24 mouse cellular contexts compared by ENCODE assay signal in the genomic region with DNA sequence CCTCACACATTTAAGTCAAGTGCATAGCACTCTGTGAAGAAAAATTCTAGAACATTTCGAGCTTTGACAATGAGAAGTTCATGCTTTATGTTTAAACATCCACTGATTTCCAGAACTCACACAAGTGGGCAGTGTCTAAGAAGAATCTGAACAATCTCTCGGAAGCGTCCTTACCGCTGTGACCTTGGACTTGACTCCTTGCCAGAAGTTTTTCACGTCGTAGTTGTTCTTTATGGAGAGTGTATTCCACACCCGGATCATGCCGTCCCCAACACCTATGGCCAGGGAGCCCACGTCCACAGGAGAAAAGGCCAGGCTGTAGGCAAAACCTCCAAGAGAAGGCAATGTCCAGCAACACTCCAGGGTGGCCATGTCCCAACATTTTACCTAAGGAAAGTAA. TPM values are rescaled to one million over a fixed set of nuclear protein-coding genes. Genes with fewer than 3 reads are reported as not detected.
A peak's percentile ranks its signal among the peaks of the same experiment; 100 is the strongest.
DNase-seq lines count a peak whose midpoint lies in the region; ATAC-seq lines count a peak whose summit lies in the region.
"Had no signal": no experiment of that assay in that cellular context is flagged by ENCODE, and none has a peak within 500 bp of the region (broad histone marks: within the 10 kb centered on the region; RNA-seq: fewer than 3 reads in every experiment).

No protein-coding gene starts in this region.

- H3K27ac ChIP-seq in heart, embryonic 14.5 days (replicated peaks in 1 of 2; ENCODE audit: control insufficient read depth in 1 of 2, insufficient read depth in 1 of 2, low read depth in 2 of 2, low read length in 2 of 2): peak overlapping the region in 1 of 2 experiments; percentile 17; a peak in 1 of 4 replicates
- no peak overlapping the region for H3K27ac ChIP-seq in midbrain, embryonic 11.5 days (ENCODE audit: low read depth, low read length)
- H3K27ac ChIP-seq in midbrain, embryonic 10.5 days (replicated peaks): no peak overlapping the region
- H3K27ac ChIP-seq: embryonic facial prominence, embryonic 10.5 days; embryonic facial prominence, embryonic 12.5 days; forebrain, embryonic 13.5 days; forebrain, embryonic 15.5 days had no signal

- peaks cover 83% of the 10 kb centered on the region for H3K36me3 ChIP-seq in heart, embryonic 14.5 days (ENCODE audit: control insufficient read depth, insufficient read depth, low read length)
- H3K36me3 ChIP-seq in midbrain, embryonic 11.5 days (ENCODE audit: control insufficient read depth, insufficient read depth, low read length): peaks cover 12% of the 10 kb centered on the region
- peaks cover 98% of the 10 kb centered on the region for H3K36me3 ChIP-seq in midbrain, embryonic 10.5 days

- H3K27me3 ChIP-seq in heart, embryonic 14.5 days (ENCODE audit: control insufficient read depth, insufficient read depth, low read length): no peaks in the 10 kb centered on the region
- H3K27me3 ChIP-seq in midbrain, embryonic 11.5 days (ENCODE audit: control insufficient read depth, insufficient read depth, low read length): no peaks in the 10 kb centered on the region
- no peaks in the 10 kb centered on the region for H3K27me3 ChIP-seq in midbrain, embryonic 10.5 days (ENCODE audit: low read depth, poor library complexity, severe bottlenecking)
- H3K27me3 ChIP-seq: CH12.LX; embryonic facial prominence, embryonic 12.5 days; forebrain, embryonic 13.5 days; forebrain, embryonic 15.5 days; Patski had no signal

- H3K4me3 ChIP-seq in heart, embryonic 14.5 days (ENCODE audit: control insufficient read depth in 1 of 2, insufficient read depth in 1 of 2, low read depth in 1 of 2, low read length in 2 of 2): no peak overlapping the region
- H3K4me3 ChIP-seq in midbrain, embryonic 11.5 days (ENCODE audit: low read depth, low read length): no peak overlapping the region
- no peak overlapping the region for H3K4me3 ChIP-seq in midbrain, embryonic 10.5 days
- H3K4me3 ChIP-seq: embryonic facial prominence, embryonic 10.5 days; embryonic facial prominence, embryonic 12.5 days; forebrain, embryonic 13.5 days; forebrain, embryonic 15.5 days had no signal

- no peaks in the 10 kb centered on the region for H3K9me3 ChIP-seq in heart, embryonic 14.5 days (ENCODE audit: control insufficient read depth, low read length)
- no peaks in the 10 kb centered on the region for H3K9me3 ChIP-seq in midbrain, embryonic 11.5 days (ENCODE audit: control insufficient read depth, low read length)
- H3K9me3 ChIP-seq in midbrain, embryonic 10.5 days (replicated peaks): no peaks in the 10 kb centered on the region
- H3K9me3 ChIP-seq: embryonic facial prominence, embryonic 10.5 days; embryonic facial prominence, embryonic 12.5 days; forebrain, embryonic 13.5 days; forebrain, embryonic 15.5 days; G1E had no signal

- 0 out of 2 replicates have a peak overlapping the region, but pooled peaks have one; percentile 21 for H3K9ac ChIP-seq in heart, embryonic 14.5 days (ENCODE audit: low read length)
- no peak overlapping the region for H3K9ac ChIP-seq in midbrain, embryonic 11.5 days (ENCODE audit: low read length)
- H3K9ac ChIP-seq: embryonic facial prominence, embryonic 12.5 days; forebrain, embryonic 13.5 days; forebrain, embryonic 15.5 days; forebrain, postnatal 0 days had no signal

- H3K4me2 ChIP-seq in heart, embryonic 14.5 days (ENCODE audit: low read length): no peak overlapping the region
- no peak overlapping the region for H3K4me2 ChIP-seq in midbrain, embryonic 11.5 days
- H3K4me2 ChIP-seq: embryonic facial prominence, embryonic 12.5 days; forebrain, embryonic 13.5 days; forebrain, embryonic 15.5 days had no signal

- peaks cover 2 to 5% of the 10 kb centered on the region in 2 experiments; a peak in 3 of 4 replicates for H3K4me1 ChIP-seq in heart, embryonic 14.5 days (ENCODE audit: control insufficient read depth in 2 of 2, insufficient read depth in 2 of 2, low read length in 2 of 2)
- no peaks in the 10 kb centered on the region for H3K4me1 ChIP-seq in midbrain, embryonic 11.5 days (ENCODE audit: control insufficient read depth, insufficient read depth, low read length)
- no peaks in the 10 kb centered on the region for H3K4me1 ChIP-seq in midbrain, embryonic 10.5 days
- H3K4me1 ChIP-seq: embryonic facial prominence, embryonic 10.5 days; embryonic facial prominence, embryonic 12.5 days; forebrain, embryonic 13.5 days; forebrain, embryonic 15.5 days had no signal

- peak; percentile 22 for DNase-seq in adrenal gland, adult 2 months
- DNase-seq in adrenal gland, postnatal 4 days (ENCODE audit: low spot score in 2 of 2): no peak
- DNase-seq in heart, adult 18-20 months: no peak
- peak; percentile 49 for DNase-seq in midbrain, embryonic 11.5 days (ENCODE audit: low spot score, missing footprints)
- DNase-seq in midbrain, embryonic 10.5 days (ENCODE audit: low spot score): no peak
- DNase-seq: adrenal gland, postnatal 10 days; adrenal gland, postnatal 25 days; B cell, adult 2 months; cerebellum, adult 11-12 months; cerebellum, adult 2 months; cerebellum, adult 9-10 months; cerebellum, postnatal 10 days; cerebellum, postnatal 25 days; forebrain, postnatal 0 days had no signal

- WGBS in heart, embryonic 14.5 days: 51% methylated on average over 9 of the region's 9 CpGs
- WGBS in midbrain, embryonic 11.5 days: 91% methylated on average over 9 of the region's 9 CpGs
- 95% methylated on average over 9 of the region's 9 CpGs for WGBS in midbrain, embryonic 10.5 days

- ATAC-seq in heart, embryonic 14.5 days (ENCODE audit: insufficient number of reproducible peaks, insufficient read depth, low FRiP score, low read depth): no peak
- ATAC-seq in midbrain, embryonic 11.5 days (ENCODE audit: low FRiP score): no peak
- ATAC-seq: activated CD4-positive, CD25-positive, alpha-beta regulatory T cell, adult 4 months; CD4-positive, CD25-positive, alpha-beta regulatory T cell, adult 4 months; forebrain, embryonic 13.5 days; forebrain, embryonic 15.5 days; forebrain, postnatal 0 days; Patski had no signal

RNA-seq across cellular contexts. Expression of gene Gemin5, which starts 12.9 kb away (rescaled TPM):
- 10 to 100 TPM; 21.2 to 21.4 TPM for total RNA-seq in adrenal gland, adult 2 months (2021)
- 8.4 and 9.1 TPM in 2 replicates for polyA plus RNA-seq in adrenal gland, adult 2 months (2012; rRNA removed)
- total RNA-seq in adrenal gland, postnatal 4 days (2021): 10 to 100 TPM; 19.9 to 26.3 TPM
- polyA plus RNA-seq in heart, embryonic 14.5 days (2014; fragmentation: Nextera tagmentation; extraction: Ambion mirVana): 13.3 and 14.1 TPM in 2 replicates
- 10 to 100 TPM in 1 of 2 experiments, 1 to 10 TPM in 1; 8.7 to 10.0 TPM for total RNA-seq in heart, adult 18-20 months (2021)
- polyA plus RNA-seq in midbrain, embryonic 11.5 days (2014; fragmentation: Nextera tagmentation; extraction: Ambion mirVana): 20.3 and 22.6 TPM in 2 replicates
- 27.1 and 31.4 TPM in 2 replicates for polyA plus RNA-seq in midbrain, embryonic 10.5 days (2016; fragmentation: Nextera tagmentation; extraction: Ambion mirVana)

RNA-seq across cellular contexts. Expression of gene Mrpl22, which starts 16.0 kb away (rescaled TPM):
- 10 to 100 TPM; 83.9 to 89.2 TPM for total RNA-seq in adrenal gland, adult 2 months (2021)
- polyA plus RNA-seq in adrenal gland, adult 2 months (2012; rRNA removed): 25.2 and 33.4 TPM in 2 replicates
- 10 to 100 TPM; 68.2 to 74.2 TPM for total RNA-seq in adrenal gland, postnatal 4 days (2021)
- polyA plus RNA-seq in heart, embryonic 14.5 days (2014; fragmentation: Nextera tagmentation; extraction: Ambion mirVana): 107 and 116 TPM in 2 replicates
- 10 to 100 TPM; 51.2 to 53.4 TPM for total RNA-seq in heart, adult 18-20 months (2021)
- polyA plus RNA-seq in midbrain, embryonic 11.5 days (2014; fragmentation: Nextera tagmentation; extraction: Ambion mirVana): 124 and 130 TPM in 2 replicates
- polyA plus RNA-seq in midbrain, embryonic 10.5 days (2016; fragmentation: Nextera tagmentation; extraction: Ambion mirVana): 141 and 142 TPM in 2 replicates

RNA-seq across cellular contexts. Expression of gene Igtp, which starts 43.9 kb away (rescaled TPM):
- 10 to 100 TPM; 18.2 to 22.0 TPM for total RNA-seq in adrenal gland, adult 2 months (2021)
- 8.6 and 10.2 TPM in 2 replicates for polyA plus RNA-seq in adrenal gland, adult 2 months (2012; rRNA removed)
- total RNA-seq in adrenal gland, postnatal 4 days (2021): 10 to 100 TPM in 1 of 2 experiments, 1 to 10 TPM in 1; 9.8 to 15.3 TPM
- 6.2 and 7.9 TPM in 2 replicates for polyA plus RNA-seq in heart, embryonic 14.5 days (2014; fragmentation: Nextera tagmentation; extraction: Ambion mirVana)
- 10 to 100 TPM in 1 of 2 experiments, 1 to 10 TPM in 1; 9.2 to 33.3 TPM for total RNA-seq in heart, adult 18-20 months (2021)
- polyA plus RNA-seq in midbrain, embryonic 11.5 days (2014; fragmentation: Nextera tagmentation; extraction: Ambion mirVana): 2.0 and 2.2 TPM in 2 replicates
- 1.0 and 2.0 TPM in 2 replicates for polyA plus RNA-seq in midbrain, embryonic 10.5 days (2016; fragmentation: Nextera tagmentation; extraction: Ambion mirVana)

RNA-seq across cellular contexts. Expression of gene Irgm2, which starts 44.0 kb away (rescaled TPM):
- total RNA-seq in adrenal gland, adult 2 months (2021): 10 to 100 TPM; 11.3 to 14.5 TPM
- polyA plus RNA-seq in adrenal gland, adult 2 months (2012; rRNA removed): 8.5 and 12.6 TPM in 2 replicates
- total RNA-seq in adrenal gland, postnatal 4 days (2021): 10 to 100 TPM; 10.7 to 14.4 TPM
- 4.3 and 5.6 TPM in 2 replicates for polyA plus RNA-seq in heart, embryonic 14.5 days (2014; fragmentation: Nextera tagmentation; extraction: Ambion mirVana)
- 10 to 100 TPM; 10.0 to 30.3 TPM for total RNA-seq in heart, adult 18-20 months (2021)
- 0.51 and 0.81 TPM in 2 replicates for polyA plus RNA-seq in midbrain, embryonic 11.5 days (2014; fragmentation: Nextera tagmentation; extraction: Ambion mirVana)
- polyA plus RNA-seq in midbrain, embryonic 10.5 days (2016; fragmentation: Nextera tagmentation; extraction: Ambion mirVana): 0.56 and 0.57 TPM in 2 replicates

RNA-seq across cellular contexts. Expression of gene Cnot8, which starts 51.5 kb away (rescaled TPM):
- 10 to 100 TPM; 46.7 to 49.6 TPM for total RNA-seq in adrenal gland, adult 2 months (2021)
- polyA plus RNA-seq in adrenal gland, adult 2 months (2012; rRNA removed): 25.3 and 29.8 TPM in 2 replicates
- total RNA-seq in adrenal gland, postnatal 4 days (2021): 10 to 100 TPM; 56.0 to 57.3 TPM
- 76.4 and 77.7 TPM in 2 replicates for polyA plus RNA-seq in heart, embryonic 14.5 days (2014; fragmentation: Nextera tagmentation; extraction: Ambion mirVana)
- 10 to 100 TPM; 36.3 to 37.4 TPM for total RNA-seq in heart, adult 18-20 months (2021)
- 110 and 113 TPM in 2 replicates for polyA plus RNA-seq in midbrain, embryonic 11.5 days (2014; fragmentation: Nextera tagmentation; extraction: Ambion mirVana)
- 103 and 112 TPM in 2 replicates for polyA plus RNA-seq in midbrain, embryonic 10.5 days (2016; fragmentation: Nextera tagmentation; extraction: Ambion mirVana)

Comparison
In these comparisons a context has a peak if more than half of its experiments do, and no peak if none do; other contexts are left out.
1. DNase-seq: peak in adrenal gland, adult 2 months (single experiment) and midbrain, embryonic 11.5 days (single experiment); none in adrenal gland, postnatal 4 days (0 of 2), heart, adult 18-20 months (0 of 2) and midbrain, embryonic 10.5 days (single experiment).